Mouse (Mus musculus) left cerebral cortex, adult 2 months (tissue): ENCODE results near the gene Vpreb2. TPM values are rescaled to one million over a fixed set of nuclear protein-coding genes. Genes with fewer than 3 reads are reported as not detected.
A peak's percentile ranks its signal among the peaks of the same experiment; 100 is the strongest.

Experiments
- DNase-seq, 2 experiments: peaks; one replicate each; pipeline ENCODE4 v3.0.0; 2021 to 2022; ENCODE audit warnings: low spot score in 2 of 2, mixed read lengths in 1 of 2; ENCODE audit errors: extremely low spot score in 1 of 2
- H3K27ac ChIP-seq: fragments of 200-600 bp; 2 replicates; pipeline ENCODE4 v1.8.1; 2022
- H3K4me3 ChIP-seq: fragments of 200-600 bp; 2 replicates; pipeline ENCODE4 v1.8.1; 2022
- CTCF ChIP-seq: fragments of 200-600 bp; IDR thresholded peaks from 2 replicates; pipeline ENCODE4 v1.8.1; 2022; ENCODE audit warnings: antibody characterized with exemption, mild to moderate bottlenecking, moderate library complexity
- intact Hi-C: fragments of 180-260 bp; cut with DNase I; formaldehyde crosslinking; loops from one replicate; pipeline ENCODE4 v1.15.1; 2025
- long read RNA-seq, 2 experiments: library from polyadenylated mRNA; stranded (forward); transcript quantifications; one replicate each; pipeline ENCODE4 v2.0.0; 2021; ENCODE audit warnings: borderline mapping rate in 2 of 2
- total RNA-seq, 2 experiments: library from RNA; stranded (reverse); gene quantifications; 2 replicates each; pipeline ENCODE4 v1.2.3; 2021

The Vpreb2 gene
- not detected for total RNA-seq
- long read RNA-seq, experiment 1, result 0 reads
- long read RNA-seq, experiment 2, result 0 reads

DNA sequence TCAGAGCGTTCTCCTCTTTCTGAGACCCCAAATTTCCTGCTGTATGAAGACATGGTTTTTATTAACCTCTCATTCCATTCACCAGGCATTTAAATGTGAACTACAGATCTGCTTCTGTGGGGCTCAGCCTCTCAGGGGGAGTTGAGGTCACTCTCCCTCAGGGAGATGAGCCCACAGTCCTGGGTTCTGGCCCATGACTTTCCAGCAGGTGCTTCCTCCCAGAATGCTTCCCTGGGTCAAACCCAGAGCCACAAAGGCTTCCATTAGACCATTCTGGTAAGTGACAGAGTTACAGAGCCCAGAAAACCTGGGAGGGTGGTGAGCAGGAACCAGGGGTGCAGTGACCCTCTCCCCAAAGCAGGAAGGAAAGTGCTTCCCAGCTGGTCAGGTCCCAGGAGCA lies at the start of gene Vpreb2:
TSS of gene Vpreb2 (plus strand) at position 301 of the 400 bp plus-strand sequence.
- TF ChIP-seq CTCF, result no peak
- intact Hi-C loops, result no loop called here
- Histone ChIP-seq H3K4me3 (no peak within 1 kb of the TSS), H3K27ac (no peak within 1 kb of the TSS)
- DNase-seq, result no peak

DNA sequence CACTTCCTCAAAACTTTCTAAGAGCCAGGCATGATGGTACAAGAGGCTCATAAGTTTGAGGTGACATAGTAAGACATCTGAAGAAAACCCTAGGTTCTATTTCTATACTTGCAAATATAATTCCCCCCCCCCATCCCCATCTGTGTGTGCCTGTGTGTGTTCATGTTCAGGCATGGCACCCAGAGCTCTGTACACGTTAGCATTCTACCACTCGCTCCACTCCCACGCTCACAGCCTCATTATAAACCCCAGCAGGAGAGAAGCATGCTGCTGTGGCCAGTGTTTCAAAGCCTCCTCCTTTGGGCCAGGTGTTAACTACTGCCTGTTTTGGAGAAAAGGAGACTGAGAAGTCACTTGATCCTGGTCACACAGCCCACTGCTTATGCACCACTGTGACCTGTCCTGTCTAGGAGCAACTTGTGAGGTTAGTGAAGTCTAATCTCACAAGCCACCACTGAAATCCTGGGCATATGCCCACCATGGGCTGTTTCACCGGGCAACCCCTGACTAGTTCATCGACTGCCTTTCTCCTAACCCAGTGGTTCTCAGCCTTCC lies 48.2 kb upstream of the Vpreb2 start:
- no peak for TF ChIP-seq CTCF
- intact Hi-C loops, result no loop called here
- Histone ChIP-seq H3K4me3 (no peak overlapping the region), H3K27ac (no peak overlapping the region)
- no peak for DNase-seq

DNA sequence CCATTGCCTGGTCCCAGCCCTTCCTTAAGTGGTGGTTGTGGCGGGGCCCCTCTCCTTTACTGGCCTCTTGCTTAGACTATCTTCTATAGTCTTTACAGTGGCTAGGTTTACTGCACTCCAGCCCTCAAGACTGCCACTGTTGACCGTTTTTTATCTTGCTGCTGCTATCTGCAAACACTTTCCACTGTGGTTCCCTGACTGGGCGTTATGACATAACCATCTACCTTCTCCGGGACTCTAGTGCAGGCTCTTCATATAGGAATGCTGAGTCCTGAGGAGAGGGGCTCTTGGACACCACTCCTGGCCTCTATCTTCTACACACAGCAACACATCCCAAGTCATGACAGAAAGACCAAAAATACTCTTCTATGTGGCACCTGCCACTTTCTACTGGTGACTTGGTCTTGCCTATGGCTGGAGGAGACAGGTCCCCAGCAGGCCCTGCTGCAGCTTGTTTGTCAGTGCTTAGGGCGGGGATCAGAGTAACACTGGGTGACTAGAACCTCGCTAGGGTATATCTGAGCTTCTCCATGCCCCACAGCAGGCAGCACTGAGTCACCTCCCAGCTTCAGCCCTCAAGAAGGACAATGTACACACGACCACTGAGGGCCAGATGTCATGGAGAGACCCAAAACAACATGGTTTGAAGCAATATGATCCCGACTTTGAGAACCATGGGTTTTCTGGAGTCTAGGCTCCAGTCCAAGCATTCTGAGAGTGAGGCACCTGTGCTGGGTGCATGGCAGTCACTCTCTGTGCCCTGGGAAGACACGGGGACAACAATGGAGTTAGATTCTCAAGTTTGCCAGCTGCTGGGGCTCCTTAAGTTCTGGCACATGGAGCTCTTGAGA lies 46.4 kb upstream of the Vpreb2 start:
- Histone ChIP-seq H3K27ac (no peak overlapping the region), H3K4me3 (no peak overlapping the region)
- no peak for DNase-seq
- intact Hi-C loops, result no loop called here
- no peak for TF ChIP-seq CTCF

DNA sequence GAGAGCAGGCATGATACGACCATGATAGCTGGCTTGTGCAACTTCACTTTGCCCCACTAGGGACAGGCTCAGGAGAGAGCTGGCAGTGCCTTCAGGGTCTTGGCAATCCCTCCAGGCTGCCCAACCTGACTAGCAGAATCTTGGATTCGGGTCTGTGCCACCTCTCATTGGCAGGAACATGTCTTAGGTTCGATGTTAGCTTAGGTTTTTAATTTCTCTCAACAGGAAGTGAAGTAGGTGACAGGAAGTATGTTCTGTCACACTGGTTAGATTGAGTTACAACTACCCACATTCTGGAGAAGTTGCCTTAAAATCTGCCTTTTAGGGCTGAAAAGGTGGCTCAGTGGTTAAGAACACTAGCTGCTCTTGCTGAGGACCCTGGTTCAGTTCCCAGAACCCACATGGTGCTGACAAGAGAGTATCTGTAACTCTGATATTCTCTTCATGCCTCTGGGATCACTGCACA lies 45.8 kb upstream of the Vpreb2 start:
- Histone ChIP-seq H3K27ac (no peak overlapping the region), H3K4me3 (no peak overlapping the region)
- DNase-seq, result no peak
- intact Hi-C loops, result no loop called here
- no peak for TF ChIP-seq CTCF

DNA sequence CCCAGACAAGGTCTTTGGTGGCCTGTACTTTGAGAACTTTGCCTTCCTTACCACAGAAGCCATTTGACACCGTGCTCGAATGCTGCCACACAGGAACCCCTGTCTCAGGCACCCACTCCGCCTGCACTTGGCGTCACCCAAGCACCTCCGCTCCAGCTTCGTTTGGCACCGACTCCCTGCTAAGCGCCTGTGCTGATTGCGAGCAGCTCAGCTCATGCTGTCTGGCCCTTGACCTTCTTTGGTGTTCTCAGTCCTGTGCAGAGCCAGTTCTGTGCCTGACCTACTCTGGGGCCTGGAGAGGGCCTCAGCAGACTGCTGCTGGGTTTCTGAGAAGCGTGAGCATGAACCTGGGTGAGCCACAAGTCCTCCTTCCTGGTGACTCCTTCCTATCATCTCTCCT lies 43.5 kb upstream of the Vpreb2 start:
- Histone ChIP-seq H3K27ac (no peak overlapping the region), H3K4me3 (no peak overlapping the region)
- no peak for DNase-seq
- intact Hi-C loops, result loop anchor here (5.0 kb wide), 1 partner anchor 51 kb away; no protein-coding TSS in a partner anchor
- TF ChIP-seq CTCF, result no peak

DNA sequence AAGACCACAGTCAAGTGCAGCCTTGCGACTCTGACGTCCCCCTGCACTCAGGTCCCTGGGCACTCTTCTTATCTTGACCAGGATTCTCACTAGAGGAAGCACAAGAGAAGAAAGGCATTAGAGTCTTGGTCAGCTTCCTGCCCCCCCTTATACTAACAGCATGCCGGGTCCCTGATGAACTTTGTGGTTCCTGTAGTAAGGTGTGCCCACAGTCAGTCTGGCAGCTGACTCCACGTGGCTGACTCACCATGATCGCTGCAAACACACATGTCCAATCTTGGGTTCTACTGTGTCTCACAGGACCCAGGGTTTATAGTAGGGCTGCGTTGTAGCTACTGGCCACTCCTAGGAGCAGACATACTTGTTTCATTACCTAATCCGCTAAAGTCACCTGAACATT lies 42.0 kb upstream of the Vpreb2 start:
- DNase-seq, result no peak
- no peak overlapping the region for H3K4me3 ChIP-seq
- intact Hi-C loops, result loop anchor here (5.0 kb wide), 1 partner anchor 49 kb away; no protein-coding TSS in a partner anchor
- no peak for TF ChIP-seq CTCF
- no peak overlapping the region for H3K27ac ChIP-seq

DNA sequence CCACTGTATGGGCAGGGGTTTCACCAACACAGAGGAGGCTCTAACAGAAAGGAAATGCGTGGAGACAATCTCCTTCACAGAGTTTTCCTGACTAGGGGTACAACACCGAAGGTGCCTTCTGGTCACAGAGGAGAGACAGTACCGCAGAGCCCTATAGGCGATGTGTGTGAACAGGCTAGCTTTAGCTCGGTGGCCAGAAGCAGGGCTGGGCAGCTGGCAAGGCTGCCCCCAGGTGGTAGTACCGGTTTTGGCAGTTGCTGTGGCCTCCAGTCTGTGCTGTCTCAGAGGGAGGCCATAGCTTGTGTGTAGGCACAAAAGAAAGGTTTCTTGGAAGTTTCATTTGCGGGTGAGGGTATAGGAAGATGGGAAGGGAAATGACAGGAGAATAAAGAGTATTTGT lies 41.4 kb upstream of the Vpreb2 start:
- Histone ChIP-seq H3K27ac (no peak overlapping the region), H3K4me3 (no peak overlapping the region)
- peak in 1 of 2 experiments; percentile 68 for DNase-seq
- intact Hi-C loops, result loop anchor here (5.0 kb wide), 1 partner anchor 48 kb away; no protein-coding TSS in a partner anchor
- peak; percentile 79 for TF ChIP-seq CTCF

DNA sequence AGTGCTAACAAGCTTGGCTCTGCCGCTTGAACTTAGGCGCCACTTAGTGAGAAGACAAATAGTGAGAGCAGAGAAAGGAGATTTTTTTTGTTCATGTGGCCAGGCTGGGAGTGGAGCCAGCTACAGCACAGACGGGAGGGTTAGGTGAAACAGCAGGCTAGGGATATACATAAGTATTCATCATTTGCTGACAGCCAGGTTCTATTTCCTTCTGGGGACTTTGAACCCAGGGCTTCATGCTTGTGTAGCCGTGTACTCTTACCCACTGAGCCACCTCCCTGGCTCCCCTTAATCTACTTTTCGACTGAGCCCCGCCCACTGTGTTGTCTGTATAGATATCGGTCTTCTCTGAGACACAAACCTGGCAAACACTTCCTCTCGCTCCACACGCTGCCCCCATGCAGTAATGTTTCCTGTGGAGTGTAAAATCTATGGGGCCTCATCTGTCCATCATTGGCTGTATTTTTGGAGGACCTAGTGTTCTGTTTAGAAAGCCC lies 40.9 kb upstream of the Vpreb2 start:
- TF ChIP-seq CTCF, result no peak
- Histone ChIP-seq H3K27ac (no peak overlapping the region), H3K4me3 (no peak overlapping the region)
- no peak for DNase-seq
- intact Hi-C loops, result loop anchor here (5.0 kb wide), 1 partner anchor 48 kb away; no protein-coding TSS in a partner anchor

DNA sequence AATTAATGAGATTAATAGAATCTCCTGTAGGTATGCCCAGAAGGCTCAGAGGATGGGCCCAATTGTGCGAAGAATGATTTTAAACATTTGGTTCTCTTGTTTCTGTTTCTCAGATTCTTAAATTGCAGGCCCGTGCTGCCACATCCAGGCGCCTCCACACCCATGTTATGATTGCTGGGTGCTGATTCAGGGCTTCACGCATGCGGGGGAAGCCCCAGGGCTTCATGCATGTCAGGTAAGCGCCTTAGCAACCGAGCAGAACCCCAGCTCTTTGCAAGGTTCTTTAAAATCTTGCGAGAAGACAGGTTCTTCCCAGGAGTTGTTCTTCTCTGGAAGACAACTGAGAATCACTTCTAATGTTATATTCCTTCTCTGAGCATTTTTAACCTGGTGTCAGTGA lies 36.8 kb upstream of the Vpreb2 start:
- intact Hi-C loops, result no loop called here
- no peak for DNase-seq
- no peak overlapping the region for H3K4me3 ChIP-seq
- TF ChIP-seq CTCF, result no peak
- no peak overlapping the region for H3K27ac ChIP-seq

DNA sequence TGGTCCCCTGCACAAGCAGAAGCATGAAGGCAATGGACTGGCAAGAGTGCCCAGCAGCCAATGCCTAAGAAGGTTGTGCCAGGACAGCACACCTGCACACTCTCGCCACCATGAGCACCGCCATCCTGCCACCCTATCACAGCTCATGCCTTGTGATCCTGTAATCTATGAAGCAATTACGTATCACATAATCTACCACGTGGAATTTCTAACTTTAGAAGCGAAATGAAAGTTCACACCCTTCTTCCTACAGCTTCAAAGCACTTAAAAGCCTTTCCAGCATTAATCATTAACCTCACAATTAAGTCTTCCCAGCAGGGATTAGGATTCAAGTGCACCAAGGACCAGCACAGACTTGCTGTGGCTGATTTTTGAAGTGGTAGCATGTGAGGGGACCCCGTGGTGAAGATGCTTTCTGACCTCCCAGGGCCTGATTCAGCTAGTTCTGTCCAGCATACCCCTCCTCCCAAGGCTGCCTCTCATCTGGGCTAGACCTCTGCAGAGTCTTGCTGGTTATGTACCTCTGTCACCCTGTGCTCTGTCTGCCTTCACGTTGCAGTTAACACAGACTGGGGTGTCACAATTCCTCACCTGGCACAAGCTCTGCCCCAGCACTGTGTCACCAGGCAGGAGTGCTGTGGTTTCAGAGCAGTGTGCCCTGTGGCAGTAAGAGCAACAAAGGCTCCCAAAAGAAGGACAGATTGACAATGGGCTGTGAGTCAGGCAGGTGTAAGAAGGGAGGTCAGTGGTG lies 35.0 kb upstream of the Vpreb2 start:
- intact Hi-C loops, result no loop called here
- no peak overlapping the region for H3K4me3 ChIP-seq
- no peak overlapping the region for H3K27ac ChIP-seq
- no peak for DNase-seq
- no peak for TF ChIP-seq CTCF

DNA sequence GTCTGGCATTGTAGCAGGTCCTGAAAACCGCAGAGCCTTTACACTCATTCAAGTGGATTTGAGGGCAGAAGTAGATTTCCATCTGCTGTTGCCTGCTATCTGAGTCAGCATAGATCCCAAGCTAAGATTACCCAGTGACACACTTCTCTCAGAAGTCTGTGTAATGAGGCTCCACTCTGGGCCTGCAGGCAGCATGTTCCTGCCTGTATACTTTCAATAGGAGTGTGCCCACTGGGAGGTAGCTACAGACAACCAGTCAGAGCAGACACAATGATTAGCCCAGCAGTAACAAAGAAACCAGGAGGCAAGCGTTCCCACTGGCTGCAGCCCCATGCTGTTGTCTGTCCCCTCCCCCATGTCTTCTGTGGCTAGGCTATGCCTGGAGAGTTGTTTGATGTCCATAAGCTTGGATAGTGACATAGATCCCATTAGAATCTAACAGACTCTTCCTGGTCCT lies 30.8 kb upstream of the Vpreb2 start:
- intact Hi-C loops, result no loop called here
- H3K4me3 ChIP-seq, result no peak overlapping the region
- DNase-seq, result no peak
- H3K27ac ChIP-seq, result no peak overlapping the region
- TF ChIP-seq CTCF, result no peak
